Mouse (Mus musculus): Measurements from ENCODE around the gene Polr2c.
"Not testable (repeated sequence)": the region's sequence is repeated elsewhere in the genome, so short reads cannot be mapped to it uniquely, and the experiment has no call there.

The Polr2c gene
- long read RNA-seq, experiment 1, transcript Polr2c-201 (9 exons, 1,580 nt) = major isoform, 118 of 128 reads
- long read RNA-seq, experiment 1, partial matches to known transcripts = 1 of 128 reads
- long read RNA-seq, experiment 1, other reads (novel, unspliced or antisense) = 9 of 128 reads
- long read RNA-seq, experiment 2, transcript Polr2c-201 (9 exons, 1,580 nt) = major isoform, 158 of 171 reads
- long read RNA-seq, experiment 2, partial matches to known transcripts = 5 of 171 reads
- long read RNA-seq, experiment 2, other reads (novel, unspliced or antisense) = 7 of 171 reads

DNA sequence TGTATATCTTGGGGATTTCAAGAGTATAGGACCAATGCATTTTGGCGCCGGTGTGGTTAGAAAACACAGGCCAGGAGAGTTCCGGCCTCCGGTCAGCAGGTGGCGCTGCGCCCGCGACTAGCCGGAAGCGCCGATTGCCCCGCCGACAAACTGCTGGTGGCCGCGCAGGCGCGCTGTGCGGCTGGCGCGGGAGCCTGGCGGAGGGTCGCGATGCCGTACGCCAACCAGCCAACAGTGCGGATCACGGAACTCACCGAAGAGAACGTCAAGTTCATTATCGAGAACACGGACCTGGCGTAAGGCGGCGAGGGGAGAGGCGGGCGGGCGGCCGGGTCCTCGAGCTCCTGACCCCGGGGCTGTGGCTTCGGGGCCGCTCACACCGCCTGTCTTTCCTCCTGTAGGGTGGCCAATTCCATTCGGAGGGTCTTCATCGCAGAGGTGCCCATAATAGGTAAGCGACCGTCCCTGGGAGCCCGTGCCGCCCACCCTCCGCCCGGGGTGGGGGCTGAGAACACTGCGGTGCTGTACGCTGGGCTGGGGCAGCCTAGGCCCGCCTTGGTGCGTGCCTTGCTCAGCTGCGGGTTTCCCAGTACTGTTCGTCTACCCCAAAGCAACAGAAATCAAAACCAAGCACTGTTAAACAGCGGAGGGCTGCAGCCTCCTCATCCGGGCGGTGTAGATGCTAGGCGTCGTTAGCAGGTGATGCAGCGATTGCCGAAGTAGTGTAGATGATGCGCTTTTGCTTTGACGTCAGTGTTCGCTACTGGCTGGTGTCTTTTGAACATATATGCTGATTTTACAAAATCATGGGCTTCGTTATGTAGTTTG lies at the start of gene Polr2c:
Gene Polr2c, plus strand, starts transcription at position 105 of the 828 bp plus-strand sequence.
- intact Hi-C loops (cut with DNase I) = no loop called here

DNA sequence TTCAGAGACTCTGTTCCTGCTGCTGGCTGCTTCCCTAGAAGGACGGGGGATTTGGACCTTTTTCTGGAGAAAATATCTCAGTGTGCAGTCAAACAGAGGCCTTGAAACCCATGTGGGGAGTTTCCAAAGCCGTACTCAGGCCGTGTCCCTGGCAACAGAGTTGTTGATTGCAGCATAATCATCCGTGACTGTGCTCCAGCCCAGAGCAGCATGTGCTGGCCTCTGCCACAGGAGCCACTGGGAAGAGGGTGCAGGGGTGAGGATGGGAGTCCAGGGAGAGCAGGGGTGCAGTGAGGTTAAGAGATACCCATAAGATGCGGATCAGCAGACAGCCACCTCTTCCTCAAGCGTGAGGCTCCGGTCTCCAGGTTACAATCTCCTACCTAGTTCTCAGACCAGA lies 49.7 kb upstream of the Polr2c start:
- intact Hi-C loops (cut with DNase I) = loop anchor here (5.0 kb wide), 1 partner anchor 35 kb away; the partner anchor contains the start of gene Cx3cl1

DNA sequence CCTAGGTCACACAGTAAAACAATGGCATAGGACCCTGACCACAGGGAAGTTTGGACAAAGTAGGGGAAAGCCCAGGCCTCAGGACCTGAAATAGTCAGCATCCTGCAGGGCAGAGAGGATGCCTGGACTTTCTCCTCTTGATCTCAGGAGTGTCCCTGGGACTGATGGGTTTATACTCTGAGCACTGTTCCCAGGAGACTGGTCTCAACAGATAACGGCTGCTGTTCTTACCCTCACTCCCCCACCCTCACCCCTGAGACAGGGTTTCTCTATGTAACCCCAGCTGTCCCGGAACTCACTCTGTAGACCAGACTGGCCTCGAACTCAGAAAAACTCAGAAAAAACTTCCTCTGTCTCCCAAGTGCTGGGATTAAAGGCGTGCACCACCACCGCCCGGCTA lies 48.9 kb upstream of the Polr2c start:
- intact Hi-C loops (cut with DNase I) = loop anchor here (5.0 kb wide), 1 partner anchor 36 kb away; the partner anchor contains the start of gene Cx3cl1

DNA sequence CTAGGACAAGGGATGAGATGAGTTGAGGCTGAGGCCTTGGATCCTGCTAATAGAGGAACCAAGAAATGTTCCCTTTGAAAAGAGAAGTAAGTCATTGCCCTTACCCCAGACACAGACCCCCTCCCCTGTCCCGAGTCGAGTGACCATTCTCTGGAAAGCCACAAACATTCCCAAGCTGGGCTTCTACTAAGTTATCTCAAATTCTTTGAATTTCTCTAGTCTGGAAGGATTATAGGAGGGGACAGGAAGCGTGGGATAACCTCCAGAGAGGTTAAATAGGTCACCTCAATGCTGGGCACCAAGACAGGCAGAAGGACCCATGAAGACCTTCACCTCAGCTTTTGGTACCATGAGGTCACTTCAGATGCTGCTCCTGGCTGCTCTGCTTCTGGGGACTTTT lies 47.1 kb upstream of the Polr2c start, which contains the start of gene Ccl17:
Gene Ccl17, plus strand, starts transcription at position 301 of the 400 bp plus-strand sequence.
- intact Hi-C loops (cut with DNase I) = loop anchor here (10.0 kb wide), 1 partner anchor 215 kb away; no protein-coding TSS in a partner anchor

DNA sequence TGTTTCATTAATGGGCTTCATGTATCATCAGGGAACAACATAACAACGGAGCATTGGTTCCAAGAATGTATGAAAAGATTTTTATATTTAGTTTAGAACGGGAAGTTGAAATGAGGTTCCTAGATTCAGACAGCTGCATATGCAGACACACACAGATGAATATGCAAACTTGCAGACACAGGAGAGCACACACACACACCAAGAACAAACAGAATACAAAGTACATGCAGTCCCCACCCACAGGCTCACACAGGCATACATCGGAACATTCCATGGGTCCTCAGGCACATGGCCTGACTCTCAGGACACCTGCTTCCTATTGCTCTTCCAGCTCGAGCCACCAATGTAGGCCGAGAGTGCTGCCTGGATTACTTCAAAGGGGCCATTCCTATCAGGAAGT lies 46.4 kb upstream of the Polr2c start:
- intact Hi-C loops (cut with DNase I) = loop anchor here (10.0 kb wide), 1 partner anchor 216 kb away; no protein-coding TSS in a partner anchor

DNA sequence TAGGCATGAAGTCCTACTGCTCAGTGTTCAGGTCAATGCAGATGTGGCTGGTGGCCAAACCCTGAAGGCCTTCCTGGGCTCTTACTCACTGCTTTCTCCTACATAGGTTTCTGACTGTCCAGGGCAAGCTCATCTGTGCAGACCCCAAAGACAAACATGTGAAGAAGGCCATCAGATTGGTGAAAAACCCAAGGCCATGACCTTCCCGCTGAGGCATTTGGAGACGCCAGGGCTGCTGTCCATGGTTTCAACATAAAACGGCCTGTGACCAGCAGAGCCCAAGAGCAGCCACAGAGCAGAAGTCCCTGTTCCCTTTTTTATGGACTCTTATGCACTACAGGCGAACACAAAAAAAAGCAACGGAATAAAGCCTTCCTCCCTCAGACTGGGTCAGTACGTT lies 45.6 kb upstream of the Polr2c start:
- intact Hi-C loops (cut with DNase I) = loop anchor here (1.0 to 10.0 kb wide), 2 partner anchors 107 to 217 kb away; no protein-coding TSS in a partner anchor

DNA sequence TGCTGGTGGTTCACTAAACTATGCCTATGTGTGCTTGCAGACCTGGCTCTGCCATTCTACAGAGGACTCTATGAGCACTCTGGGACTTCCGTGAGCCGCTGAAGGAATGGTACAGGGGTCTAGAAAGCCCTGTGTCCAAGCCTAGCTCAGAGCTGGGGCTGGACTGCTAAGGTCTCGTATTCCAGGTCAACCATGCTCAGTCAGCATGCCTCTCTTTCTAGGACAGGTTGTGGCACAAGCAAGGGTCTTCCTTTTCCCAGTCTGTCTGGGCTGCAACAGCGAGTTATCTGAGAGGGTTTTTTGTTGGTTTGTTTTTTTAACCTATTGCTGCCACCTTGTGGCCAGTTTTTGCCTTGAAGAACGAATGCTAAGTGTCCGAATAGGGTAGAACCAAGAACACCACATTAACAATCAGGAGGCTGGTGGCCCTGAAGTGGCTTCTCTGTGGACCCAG lies 44.6 kb upstream of the Polr2c start:
- intact Hi-C loops (cut with DNase I) = loop anchor here (1.0 to 10.0 kb wide), 2 partner anchors 108 to 218 kb away; no protein-coding TSS in a partner anchor

DNA sequence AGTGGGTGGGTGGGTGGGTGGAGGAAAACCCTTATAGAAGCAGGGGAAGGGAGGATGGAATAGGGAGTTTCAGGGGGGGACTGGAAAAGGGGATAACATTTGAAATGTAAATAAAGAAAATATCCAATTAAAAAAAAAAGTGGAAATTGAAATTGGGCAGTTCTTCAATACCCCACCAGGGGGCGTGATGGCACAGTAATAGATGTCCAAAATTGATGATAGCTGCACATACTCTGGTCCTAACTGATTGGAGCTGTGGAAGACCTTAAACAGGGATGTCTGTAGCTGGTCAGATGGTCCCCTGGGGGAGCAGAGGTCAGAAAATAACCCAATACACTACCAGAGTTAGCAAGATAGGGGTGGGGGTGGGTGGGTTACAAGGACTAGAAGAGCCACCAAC lies 42.7 kb upstream of the Polr2c start:
- intact Hi-C loops (cut with DNase I) = loop anchor here (10.0 kb wide), 1 partner anchor 220 kb away; no protein-coding TSS in a partner anchor

DNA sequence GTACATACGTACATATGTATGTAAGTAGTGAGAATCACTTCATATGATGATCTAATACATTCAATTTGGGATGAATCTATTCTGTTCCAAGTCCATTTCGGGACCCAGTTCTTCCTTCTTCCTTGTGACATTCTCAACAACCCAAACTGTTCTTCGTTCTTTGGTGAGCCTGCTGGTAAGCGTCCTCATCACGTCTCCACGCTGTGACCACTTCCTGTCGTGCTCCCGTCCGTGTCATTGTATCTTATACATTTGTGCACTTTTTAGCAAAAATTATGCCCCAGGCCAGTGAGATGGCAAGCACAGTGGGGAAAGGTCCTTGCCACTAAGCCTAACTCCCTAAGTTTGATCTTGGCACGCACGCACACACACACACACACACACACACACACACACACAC lies 39.3 kb upstream of the Polr2c start:
- intact Hi-C loops (cut with DNase I) = loop anchor here (10.0 kb wide), 1 partner anchor 223 kb away; no protein-coding TSS in a partner anchor

DNA sequence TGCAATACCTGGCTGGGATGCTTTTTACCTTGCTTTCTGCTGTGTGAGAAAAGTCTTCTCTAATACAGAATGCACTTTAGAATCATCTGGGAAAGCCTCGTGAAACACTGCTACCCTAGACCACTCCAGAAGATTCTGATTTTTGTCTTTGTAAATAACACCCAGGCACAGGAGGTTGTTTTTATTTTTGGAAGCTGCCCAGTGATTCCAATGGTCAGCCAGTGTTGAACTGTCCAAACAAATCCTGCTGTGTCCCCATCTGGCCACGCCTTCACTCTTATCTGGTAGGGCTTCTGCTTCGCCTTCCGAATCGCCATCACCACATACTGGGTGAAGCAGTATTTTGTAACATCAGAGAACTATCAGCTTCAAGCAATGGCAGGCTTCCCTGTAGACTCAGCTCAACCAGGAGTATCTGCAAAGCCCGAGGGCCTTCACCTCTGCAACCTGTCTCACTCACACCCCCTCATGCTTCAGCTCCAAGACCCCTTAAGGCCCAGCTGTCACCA lies 37.5 kb upstream of the Polr2c start:
- intact Hi-C loops (cut with DNase I) = loop anchor here (5.0 to 10.0 kb wide), 2 partner anchors 88 to 225 kb away; no protein-coding TSS in a partner anchor

DNA sequence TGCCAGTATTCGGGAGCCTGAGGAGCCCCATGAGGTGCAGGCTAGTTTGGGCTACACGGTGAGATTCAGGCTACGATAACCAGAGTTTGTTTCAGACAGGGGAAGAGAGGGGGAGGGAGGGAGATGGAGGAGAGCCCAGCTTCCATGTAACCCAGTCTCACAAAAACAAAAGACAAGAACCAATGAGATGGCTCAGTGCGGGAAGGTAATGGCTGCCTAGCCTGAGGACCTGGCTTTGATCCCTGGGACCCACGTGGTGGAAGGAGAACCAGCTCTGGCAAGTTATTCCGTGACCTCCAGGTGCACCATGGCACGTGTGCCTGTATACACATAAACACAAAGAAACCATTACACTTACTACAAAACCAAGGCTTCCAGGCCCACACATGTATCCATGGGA lies 36.7 kb upstream of the Polr2c start:
- intact Hi-C loops (cut with DNase I) = loop anchor here (5.0 kb wide), 1 partner anchor 87 kb away; no protein-coding TSS in a partner anchor

DNA sequence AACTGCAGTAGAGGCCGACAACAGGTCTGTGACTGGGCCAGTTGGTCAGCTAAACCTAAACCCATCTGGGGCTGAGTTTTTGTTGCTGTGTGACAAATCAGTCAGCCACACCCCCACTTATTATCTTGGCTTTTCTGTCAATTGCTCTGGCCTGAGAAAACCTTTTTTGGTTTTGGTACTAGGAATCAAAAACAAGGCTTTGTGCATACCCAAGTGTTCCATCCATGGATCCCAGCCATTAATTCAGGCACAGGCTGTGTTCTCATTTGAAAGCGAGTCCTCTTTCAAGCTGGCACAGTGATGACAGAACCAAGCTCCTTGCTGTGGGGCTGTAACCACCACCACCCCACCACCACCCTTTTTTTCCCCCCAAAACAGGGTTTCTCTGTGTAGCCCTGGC lies 35.9 kb upstream of the Polr2c start:
- intact Hi-C loops (cut with DNase I) = loop anchor here (5.0 kb wide), 1 partner anchor 86 kb away; no protein-coding TSS in a partner anchor

DNA sequence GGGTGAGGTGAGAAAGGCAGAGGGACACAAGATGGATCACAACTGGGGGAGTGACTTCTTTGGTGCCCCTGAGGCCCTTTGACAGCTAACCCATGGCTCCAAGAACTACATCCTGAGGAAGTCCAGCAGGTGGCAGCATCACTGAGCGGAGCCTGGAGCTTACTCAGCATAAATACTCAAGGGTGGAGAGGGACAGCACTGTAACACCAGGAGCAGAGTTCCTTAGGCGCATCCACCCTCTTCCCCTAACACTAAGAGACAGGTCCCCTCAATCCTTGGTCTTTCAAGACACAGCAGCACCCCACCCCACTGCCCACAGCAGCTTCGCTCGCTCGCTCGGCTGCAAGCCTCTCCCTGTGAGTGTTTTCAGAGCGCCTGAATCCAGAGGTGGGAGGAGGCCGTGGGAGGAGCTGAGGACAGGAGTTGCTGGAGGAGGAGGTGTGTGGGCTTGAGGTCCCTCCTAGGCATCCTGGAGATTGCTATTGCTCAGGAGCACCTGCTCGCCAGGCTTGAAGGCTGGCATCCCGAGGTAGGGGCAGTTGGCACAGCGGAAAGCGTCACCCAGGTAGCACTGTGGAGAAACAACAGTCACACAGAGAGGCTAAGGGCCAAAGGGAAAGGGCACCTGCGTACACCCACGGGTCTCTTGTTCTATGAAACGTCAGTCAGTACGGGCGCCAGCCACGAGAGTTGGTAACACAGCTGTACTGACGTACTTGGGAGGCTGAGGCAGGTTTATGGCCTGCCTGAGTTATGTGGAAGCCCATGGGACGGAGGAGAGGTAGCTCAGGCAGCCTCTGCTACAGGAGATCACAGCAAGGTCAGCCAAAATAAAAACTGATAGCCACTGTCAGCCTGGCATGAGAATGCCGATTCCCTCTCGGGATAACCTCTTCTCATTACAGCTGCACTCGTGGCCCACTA lies 34.4 kb upstream of the Polr2c start:
- intact Hi-C loops (cut with DNase I) = loop anchor here (5.0 kb wide), 1 partner anchor 84 kb away; no protein-coding TSS in a partner anchor

DNA sequence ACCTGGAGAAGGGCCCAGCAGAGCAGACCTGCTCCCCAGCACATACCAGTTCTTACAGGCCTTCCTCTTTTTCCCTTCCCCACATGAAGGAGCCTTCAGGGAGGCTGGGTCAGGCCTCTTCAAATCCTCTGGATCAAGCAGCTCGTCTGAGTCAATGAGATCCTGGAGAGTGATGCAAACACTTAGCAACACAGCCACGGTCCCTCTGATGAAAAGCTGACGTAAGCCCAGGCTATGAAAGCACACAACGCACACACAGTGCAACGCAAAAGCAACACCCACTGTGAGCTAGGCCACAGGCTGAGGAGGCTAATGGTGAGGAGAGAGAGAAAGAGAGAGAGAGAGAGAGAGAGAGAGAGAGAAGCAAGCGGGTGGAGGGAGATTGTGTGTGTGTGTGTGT lies 32.1 kb upstream of the Polr2c start:
- intact Hi-C loops (cut with DNase I) = no loop called here

DNA sequence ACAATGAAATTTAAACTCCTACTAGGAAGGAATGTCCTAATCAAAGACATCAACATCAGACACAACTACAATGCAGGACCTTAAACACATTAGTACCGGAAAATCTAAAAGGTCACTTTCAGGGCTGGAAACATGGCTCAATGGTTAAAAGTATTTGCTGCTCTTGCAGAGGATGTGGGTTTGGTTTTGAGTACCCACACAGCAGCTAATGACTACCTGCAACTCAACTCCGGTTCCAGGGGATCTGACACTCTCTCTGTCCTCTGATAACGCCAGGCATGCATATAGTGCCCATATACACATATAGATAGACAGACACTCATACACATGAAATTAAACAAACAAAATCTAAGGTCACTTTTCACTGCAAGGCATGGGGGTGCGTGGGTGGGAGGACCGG lies 31.0 kb upstream of the Polr2c start:
- intact Hi-C loops (cut with DNase I) = no loop called here

DNA sequence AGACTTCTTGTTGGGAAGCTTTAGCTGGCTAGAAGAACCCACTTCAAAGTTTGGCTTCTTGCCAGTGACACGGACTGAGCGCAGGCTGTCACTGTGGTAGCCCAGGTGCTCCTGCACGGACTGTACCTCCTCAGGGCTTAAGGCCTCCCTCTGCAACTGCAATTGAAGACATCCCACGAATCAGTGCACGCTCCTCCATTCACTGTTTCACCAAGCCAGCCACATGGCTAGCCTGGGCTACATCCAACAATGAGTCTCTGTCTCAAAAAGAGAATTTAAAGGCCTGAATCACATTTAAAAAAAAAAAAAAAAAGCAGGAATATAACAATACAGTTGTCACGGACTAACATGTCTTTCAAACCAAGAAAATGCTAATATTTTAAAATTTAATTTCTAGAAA lies 29.0 kb upstream of the Polr2c start:
- intact Hi-C loops (cut with DNase I) = no loop called here

DNA sequence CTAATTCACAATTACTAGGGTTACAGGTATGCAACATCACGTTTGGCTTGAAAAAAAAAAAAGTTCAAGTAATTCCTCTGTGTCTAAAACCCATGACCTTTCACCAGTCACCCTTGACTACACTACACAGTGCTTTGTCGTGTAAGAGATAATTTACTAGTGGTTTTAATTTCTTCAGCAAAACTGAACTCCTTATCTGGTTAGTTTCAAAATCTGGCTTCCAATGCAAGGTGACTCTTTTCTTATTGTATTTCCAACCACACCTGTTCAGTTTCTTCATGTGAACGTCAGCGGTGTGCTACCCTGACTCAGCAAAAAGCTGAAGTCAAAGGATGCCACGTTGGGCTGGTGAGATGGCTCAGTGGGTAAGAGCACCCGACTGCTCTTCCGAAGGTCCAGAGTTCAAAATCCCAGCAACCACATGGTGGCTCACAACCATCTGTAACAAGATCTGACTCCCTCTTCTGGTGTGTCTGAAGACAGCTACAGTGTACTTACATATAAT lies 23.3 kb upstream of the Polr2c start:
- intact Hi-C loops (cut with DNase I) = not testable (repeated sequence)

DNA sequence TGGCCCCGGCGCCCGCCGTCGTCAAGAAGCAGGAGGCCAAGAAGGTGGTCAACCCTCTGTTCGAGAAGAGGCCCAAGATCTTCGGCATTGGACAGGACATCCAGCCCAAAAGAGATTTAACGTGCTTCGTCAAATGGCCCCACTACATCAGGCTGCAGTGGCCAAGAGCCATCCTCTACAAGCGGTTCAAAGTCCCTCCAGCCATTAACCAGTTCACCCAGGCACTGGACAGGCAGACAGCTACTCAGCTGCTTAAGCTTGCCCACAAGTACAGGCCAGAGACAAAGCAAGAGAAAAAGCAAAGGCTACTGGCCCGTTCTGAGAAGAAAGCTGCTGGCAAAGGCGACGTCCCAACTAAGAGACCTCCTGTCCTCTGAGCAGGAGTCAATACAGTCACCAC lies 21.5 kb upstream of the Polr2c start:
- intact Hi-C loops (cut with DNase I) = not testable (repeated sequence)

DNA sequence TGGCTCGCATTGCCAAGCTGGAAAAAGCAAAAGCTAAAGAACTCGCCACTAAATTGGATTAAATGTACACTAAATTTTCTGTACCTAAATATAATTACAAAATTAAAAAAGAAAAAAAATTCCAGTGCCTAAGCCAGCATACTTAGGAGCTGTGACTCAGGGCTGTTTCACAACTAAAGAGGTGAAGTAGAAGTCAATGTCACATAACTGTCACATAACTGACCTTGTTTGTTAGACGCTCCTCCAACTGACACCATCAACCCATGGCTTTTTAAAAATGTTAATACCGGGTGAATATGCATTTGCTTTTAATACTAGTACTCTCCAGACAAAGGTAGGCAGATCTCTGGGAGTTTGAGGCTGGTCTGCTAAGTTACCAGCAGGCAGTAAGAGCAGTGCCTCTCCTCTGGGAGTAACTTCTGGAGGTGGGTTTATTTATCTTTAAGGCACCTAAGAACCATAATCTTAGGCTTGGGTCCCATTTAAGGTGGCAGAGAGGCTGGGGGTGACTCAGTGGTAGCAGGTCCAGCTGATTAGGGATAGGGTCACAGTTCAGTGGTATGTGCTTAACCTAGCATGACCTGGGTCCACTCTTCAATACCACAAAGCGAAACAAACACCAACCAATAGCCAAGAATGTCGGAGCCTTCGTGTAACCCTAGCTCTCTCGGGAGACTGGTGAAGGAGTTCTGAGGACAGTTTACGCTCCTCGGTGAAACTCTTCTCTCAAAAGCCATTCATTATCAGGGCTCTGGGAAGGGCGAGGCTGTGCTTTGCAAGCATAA lies 20.6 kb upstream of the Polr2c start:
- intact Hi-C loops (cut with DNase I) = no loop called here

Measured in adrenal gland (tissue).